Mouse (Mus musculus) lung, adult 2 months (tissue): ENCODE data around the gene Mpdu1.

Source experiments
- CTCF ChIP-seq: fragments of 200-500 bp; IDR thresholded peaks from 2 replicates; pipeline ENCODE4 v1.5.1; 2011; ENCODE audit warnings: mild to moderate bottlenecking, low read length, control low read depth; ENCODE audit not compliant: insufficient read depth
- POLR2A ChIP-seq: fragments of 200-500 bp; IDR thresholded peaks from 2 replicates; pipeline ENCODE4 v1.6.1; 2011; ENCODE audit warnings: low read depth, mild to moderate bottlenecking, control low read depth, low read length, borderline replicate concordance; ENCODE audit errors: extremely low read depth

- TF ChIP-seq CTCF (no peak), POLR2A (no peak)
Measured at GRCm38 (mm10) chr11:69661221-69661881, 1.1 kb downstream of the Mpdu1 start.
